Mouse (Mus musculus) thymus, postnatal 14 days (tissue): Measurements from ENCODE around the gene Bmper.

Experiments used
- DNase-seq: peaks from one replicate; pipeline ENCODE4 v3.0.0; 2021

Gene Bmper

DNA sequence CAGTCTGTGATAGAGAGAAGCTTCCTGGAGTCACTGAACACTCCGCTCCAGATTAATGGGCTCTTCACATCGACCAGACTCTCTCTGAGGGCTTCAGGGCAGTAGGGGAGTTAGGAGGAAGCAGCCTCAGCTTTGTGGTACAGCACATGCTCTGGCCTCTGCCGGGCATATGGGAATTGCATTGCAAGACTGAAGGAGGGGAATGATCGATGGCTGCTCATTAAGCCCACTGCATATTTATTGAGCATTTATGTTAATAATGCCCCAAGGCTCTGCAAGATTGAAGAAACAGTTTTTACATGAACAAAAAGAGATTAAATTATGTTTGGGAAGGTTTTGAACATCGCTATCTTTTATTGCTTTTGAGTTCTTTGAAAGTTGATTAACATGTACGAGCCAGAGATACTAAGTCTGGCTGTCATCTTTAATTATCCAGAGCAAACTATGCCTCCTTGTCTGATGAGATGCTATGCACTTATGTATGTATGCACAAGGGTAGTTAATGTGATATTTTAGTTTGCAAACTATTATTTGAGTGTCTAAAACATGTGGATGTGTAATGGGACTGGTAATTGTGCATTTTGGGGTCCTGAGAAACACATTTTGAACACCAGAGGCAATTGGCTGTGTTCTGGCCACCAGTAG is 13.9 kb downstream of the Bmper start:
- no peak for DNase-seq

GRCm38 (mm10) chr9:23239011-23239410 is 16.1 kb downstream of the Bmper start:
- no peak for DNase-seq

DNA sequence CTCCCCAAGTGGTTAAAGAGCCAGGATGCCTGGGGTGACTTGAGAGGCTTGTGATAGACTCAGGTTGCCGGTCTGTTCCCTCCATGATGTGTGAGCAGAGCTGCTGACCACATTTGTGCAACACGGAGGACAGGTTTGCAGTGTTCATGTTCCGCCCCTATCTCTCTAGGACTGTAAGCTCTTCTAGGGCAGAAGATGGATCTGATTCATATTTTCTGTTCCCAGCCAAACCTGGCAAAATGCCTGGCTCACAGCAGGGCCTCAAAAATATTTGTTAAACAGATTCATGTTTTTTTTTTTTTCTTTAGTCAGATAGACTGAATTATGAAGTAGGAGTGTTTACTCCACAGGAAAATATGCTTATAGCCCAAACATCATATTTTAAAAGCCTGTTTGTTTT is 20.0 kb downstream of the Bmper start:
- DNase-seq, result no peak

GRCm38 (mm10) chr9:23243869-23244268 is 21.0 kb downstream of the Bmper start:
- DNase-seq, result no peak

DNA sequence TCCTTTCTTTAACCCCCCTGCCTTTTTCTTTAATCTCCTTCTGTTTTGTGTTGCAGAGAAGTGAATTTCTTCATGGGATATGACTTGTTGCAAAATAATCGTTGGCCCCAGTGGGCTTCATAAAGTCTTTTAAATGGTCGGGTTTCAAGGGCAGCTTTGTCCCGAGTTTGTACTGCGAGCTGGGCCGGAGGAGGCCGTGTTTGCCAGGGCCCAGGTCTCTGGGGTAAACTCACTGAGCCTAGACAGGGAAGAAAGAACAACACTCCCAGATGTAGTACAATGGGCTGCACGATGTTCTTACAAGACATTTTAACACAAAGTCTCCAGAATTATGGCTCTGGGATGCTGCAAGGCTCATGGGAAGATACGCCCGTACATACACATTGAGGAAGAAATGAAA is 23.5 kb downstream of the Bmper start:
- no peak for DNase-seq

GRCm38 (mm10) chr9:23250026-23250425 is 27.1 kb downstream of the Bmper start:
- DNase-seq, result peak; percentile 62

DNA sequence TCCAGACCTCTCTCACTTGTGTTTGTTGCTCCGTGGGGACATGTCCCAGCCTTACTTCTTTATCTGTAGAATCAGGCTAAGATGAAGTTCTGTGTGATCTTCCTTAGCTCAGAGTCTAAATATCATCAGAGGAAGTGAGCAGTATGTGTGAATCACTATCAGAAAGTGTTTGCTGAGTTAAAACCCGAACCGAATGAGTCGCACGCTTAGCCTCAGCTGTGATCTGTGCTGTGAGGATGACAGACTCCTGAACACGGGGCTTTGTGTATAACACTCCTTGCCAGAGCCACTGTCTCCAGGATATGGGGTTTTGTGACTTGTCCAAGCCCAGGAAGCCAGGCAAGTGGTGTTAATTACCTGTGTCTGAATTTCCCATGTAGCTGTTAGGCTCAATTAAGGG is 28.1 kb downstream of the Bmper start:
- DNase-seq, result no peak

DNA sequence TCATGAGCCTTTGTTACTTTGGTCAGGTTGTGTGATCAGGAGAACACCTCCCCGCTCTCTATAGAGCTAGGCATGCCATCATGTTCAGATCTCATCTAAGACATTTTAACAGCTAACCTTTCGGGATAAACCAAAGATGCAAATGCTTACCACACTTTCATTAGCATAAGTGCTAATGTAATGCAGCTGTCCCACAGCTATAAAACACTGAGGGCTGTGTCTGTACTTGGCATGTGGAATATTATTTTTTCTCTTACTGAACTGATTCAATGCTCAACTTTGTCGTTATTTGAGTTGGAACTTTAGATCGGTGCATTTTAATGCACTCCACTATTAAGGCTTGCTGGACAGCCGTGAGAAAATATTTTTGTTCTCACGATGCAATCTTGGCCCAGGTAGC is 30.7 kb downstream of the Bmper start:
- DNase-seq, result no peak

- no peak for DNase-seq
Observed at GRCm38 (mm10) chr9:23254237-23255214, 31.6 kb downstream of the Bmper start.

GRCm38 (mm10) chr9:23255841-23256240 is 33.0 kb downstream of the Bmper start:
- DNase-seq, result no peak

- DNase-seq, result no peak
Observed at GRCm38 (mm10) chr9:23256576-23256975, 33.7 kb downstream of the Bmper start.

GRCm38 (mm10) chr9:23261834-23262233 is 39.0 kb downstream of the Bmper start:
- no peak for DNase-seq

GRCm38 (mm10) chr9:23262851-23263250 is 40.0 kb downstream of the Bmper start:
- no peak for DNase-seq

DNA sequence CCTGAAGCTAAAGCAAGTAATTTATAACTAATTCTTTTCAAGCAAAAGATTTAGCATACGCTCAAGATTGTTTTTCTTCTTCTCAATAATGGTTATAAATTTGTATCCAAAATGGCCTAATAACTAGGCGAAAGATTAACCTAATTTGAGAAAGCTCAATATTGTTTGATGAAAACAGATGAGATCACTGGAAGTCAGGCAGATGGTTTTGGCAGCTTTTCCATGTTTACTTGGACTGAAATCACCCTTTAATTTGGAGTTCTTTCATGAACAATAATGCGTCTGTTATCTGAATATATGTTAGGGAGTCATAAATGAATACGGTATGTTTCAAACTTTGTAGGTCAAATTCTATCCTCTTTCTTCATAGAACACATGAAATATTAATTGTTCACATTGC is 41.6 kb downstream of the Bmper start:
- no peak for DNase-seq

- DNase-seq, result no peak
Observed at GRCm38 (mm10) chr9:23268609-23269008, 45.7 kb downstream of the Bmper start.

DNA sequence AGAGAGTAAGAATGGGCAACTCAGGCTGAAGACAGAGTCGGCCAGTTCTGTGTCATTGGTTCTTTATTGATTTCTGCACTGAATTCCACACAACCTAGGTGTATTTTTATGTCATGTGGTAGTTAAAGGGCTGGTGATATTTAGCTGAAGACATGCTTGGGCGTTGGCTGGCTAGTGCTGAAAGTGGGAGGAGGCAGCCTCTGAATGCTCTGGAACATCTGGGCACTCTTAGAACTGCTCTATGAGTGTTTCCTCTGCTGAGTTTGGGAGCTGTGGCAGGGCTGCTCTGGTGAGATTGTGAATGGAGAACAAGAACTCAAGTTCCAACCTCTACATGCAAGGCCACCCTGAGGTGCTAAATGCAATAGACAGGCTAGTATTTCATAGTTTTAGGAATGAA is 46.2 kb downstream of the Bmper start:
- DNase-seq, result no peak

GRCm38 (mm10) chr9:23276244-23276643 is 53.4 kb downstream of the Bmper start:
- DNase-seq, result no peak

GRCm38 (mm10) chr9:23284940-23285460 is 62.1 kb downstream of the Bmper start:
- no peak for DNase-seq

DNA sequence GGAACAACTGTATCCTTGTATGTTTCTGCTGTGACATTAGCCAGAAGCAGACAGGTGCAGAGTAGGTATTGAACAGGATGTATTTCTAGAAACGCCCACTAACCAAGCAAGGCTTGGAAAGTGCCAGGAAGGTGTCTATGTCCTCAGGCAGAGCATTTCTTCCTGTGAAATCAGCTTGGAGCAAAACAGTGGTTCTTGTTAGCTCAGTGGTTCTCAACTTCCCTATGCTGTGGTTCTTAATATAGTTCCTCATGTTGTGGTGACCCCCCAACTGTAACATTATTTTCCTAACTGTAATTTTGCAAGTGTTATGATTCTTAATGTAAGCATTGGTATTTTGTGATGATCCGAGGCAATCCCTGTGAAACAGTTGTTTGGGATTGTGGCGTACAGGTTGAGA is 70.7 kb downstream of the Bmper start:
- DNase-seq, result no peak

DNA sequence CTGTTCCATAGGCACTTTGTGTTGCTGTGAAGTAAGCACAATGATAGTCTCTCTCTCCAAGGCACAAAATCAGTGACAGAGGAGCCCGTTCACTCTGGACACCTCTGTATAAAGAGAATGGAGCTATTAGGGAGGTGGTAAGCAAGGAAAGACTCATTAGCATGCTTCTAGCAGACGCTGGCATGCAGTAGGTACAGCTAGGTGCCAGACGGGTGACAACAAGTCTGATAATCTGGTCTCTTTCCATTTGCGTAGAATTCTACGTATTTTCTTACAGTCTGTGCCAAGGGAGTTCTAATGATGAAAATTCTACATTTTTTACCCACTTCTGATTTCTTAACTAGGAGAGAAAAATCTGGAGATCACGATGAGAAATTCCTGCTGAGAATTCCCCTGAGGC is 72.7 kb downstream of the Bmper start:
- DNase-seq, result no peak

DNA sequence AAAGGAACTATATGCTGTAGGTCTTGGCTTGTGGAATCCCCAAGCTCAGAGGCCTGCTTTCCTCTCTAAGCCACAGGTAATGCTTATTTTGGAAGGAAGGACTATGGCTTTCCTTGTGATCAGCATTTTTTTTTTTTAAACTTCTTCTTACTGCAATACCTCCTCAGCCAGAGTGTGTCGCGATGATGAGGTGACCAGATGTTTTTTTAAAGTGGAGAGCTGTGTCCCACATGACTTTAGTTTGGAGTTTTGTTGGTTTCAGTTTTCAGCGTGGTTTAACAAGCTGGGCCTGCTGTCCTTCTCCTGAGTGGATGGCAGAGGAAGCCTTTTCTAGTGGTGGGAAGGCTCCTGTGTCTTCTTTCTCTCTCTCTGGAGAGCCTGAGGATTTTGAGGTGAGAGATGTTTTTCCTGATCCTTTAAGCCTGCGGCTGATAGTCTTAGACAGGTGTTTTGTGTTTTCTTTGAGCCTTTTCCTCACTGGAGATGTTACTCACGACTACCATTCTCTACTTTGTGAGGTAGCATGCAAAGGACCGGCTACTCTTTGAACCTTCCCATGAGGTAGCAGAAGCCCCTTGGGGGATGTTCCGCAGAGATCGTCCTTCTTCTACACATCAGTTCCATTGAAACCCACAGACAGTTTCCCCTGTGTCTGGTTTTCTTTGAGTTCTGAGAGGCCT is 74.8 kb downstream of the Bmper start:
- no peak for DNase-seq

DNA sequence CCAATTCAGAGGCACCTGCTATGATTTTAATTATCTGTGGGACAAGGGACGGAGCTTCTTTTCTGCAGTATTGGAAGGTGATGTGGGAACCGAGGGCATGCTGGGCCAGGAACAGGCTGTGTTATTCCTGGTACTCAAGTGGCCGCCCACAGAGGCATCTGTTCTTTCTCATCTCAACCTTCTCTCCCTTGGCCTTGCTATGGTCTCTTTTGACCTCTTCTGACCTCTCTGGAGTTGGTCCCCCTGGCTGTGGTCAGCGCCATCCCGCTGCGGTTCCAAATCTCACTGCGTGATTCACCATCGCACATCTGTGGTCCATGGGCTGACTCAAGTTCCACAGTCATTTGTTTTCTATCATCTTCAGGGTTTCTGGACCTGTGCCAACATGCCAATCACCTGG is 77.5 kb downstream of the Bmper start:
- no peak for DNase-seq

- no peak for DNase-seq
Observed at GRCm38 (mm10) chr9:23305681-23306080, 82.8 kb downstream of the Bmper start.

- no peak for DNase-seq
Observed at GRCm38 (mm10) chr9:23306226-23306625, 83.3 kb downstream of the Bmper start.
